Mouse (Mus musculus): ENCODE measurements around the gene Popdc3.
"Not testable (repeated sequence)": the region's sequence is repeated elsewhere in the genome, so short reads cannot be mapped to it uniquely, and the experiment has no call there.

The Popdc3 gene

DNA sequence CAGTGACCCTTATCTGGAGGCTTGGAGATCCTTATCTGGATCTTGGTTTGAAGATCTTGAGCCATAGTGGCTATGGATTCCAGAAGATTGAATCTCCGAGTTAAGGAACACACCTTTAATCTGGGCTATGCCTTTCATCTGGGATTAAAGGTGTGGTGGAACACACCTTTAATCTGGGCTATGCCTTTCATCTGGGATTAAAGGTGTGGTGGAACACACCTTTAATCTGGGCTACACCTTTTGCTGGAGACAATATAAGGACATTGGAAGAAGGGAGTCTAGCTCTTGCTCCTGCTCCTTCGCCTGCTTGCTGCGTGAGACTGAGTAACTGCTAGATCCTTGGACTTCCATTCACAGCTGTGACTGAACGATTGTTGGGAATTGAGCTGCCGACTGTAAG lies at the start of gene Popdc3:
TSS of gene Popdc3 (plus strand) at position 301 of the 400 bp plus-strand sequence.
- not testable (repeated sequence) for DNase-seq (ENCODE audit: low read depth, low spot score)

DNA sequence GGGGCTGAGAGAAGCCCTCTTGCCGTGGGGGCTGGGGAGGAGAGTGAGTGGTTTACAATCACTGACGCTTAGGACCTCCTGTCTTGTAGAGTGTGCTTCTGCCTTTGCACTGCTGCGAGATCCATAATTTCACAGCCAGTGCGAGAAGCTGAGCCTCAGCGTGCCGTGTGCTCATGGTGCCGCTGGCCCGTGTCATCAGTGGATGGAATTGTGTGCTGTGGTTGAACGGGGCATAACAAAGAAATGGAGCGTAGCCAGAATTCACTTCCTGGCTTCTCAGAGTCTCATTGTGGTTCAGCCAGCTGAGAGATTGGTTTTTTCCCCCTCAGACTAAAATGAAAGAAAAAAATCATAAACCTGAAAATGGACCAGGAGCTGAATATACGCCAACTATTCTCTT lies 48.8 kb upstream of the Popdc3 start:
- no peak for DNase-seq (ENCODE audit: low read depth, low spot score)

DNA sequence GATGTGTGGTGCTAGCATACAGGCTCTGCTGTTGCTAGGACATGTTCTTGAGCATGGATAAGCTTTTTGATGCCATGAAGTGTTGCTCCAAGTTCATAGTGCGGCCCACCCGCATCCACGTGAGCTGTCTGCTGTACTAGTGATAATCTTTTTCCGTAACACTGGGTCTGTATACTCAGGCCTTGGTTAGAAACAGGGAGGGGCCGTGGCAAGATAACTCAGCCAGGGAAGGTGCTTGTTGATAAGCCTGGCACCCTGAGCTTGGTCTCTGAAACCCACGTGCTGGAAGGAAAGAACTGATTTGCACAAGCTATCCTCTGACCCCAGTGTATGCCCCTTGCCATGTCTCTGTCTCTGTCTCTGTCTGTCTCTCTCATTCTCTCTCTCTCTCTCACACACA lies 47.9 kb upstream of the Popdc3 start:
- no peak for DNase-seq (ENCODE audit: low read depth, low spot score)

DNA sequence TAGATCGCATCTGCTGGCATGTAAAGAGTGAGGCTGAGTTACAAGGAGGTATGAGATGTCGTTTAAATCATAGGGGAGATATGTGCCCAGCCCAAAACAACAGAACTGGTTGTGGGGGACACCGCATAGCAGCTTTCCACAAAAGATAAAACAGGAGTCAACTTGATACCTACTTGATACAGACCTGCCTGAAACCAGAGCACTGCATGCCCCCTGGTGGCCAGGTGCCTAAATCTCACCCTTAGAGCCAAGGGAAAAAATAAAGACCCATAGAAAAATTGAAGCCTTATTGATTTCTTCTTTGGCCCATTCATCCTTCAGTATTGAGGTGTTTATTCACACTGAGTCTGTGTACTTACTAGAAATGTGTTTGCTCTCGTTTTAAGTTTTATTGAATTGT lies 45.5 kb upstream of the Popdc3 start:
- DNase-seq (ENCODE audit: low read depth, low spot score), result no peak

DNA sequence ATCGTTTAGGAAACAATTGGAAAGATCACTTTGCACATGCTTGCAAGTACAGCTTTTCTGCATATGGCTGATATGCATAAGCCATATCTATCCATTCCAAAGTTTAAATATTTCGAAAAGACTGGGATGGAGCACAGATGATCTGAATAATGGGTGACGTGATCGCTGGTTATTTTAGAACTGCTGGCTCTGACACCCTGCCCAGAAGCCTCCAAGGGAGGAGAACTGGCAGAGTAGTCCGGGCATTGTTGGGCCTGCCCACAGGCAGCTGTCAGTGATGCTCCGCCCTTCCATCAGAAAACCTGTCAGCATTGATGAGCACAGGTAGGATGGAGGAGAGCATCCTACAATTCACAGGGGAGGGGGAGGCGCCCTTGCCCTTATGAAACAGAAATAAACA lies 41.1 kb upstream of the Popdc3 start:
- no peak for DNase-seq (ENCODE audit: low read depth, low spot score)

DNA sequence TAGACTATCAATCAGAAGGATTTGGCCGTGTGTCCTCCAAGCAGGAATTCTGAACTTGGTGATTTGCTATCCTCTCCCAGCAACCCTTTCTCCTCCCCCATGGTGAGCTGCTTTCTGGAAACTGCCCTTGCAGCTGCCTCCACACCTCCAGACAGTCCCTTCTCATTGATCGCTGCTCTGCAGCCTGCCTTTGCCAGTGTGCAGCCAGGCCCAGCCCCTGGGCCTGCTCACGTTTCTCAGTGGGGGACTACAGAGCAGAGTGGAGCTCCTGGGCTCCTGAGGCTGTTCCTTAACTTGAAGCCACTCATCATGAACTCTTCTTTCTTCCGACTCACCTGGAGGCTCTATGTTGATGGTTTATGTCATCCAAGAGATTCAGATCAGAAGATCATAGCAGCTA lies 38.0 kb upstream of the Popdc3 start:
- DNase-seq (ENCODE audit: low read depth, low spot score), result no peak

DNA sequence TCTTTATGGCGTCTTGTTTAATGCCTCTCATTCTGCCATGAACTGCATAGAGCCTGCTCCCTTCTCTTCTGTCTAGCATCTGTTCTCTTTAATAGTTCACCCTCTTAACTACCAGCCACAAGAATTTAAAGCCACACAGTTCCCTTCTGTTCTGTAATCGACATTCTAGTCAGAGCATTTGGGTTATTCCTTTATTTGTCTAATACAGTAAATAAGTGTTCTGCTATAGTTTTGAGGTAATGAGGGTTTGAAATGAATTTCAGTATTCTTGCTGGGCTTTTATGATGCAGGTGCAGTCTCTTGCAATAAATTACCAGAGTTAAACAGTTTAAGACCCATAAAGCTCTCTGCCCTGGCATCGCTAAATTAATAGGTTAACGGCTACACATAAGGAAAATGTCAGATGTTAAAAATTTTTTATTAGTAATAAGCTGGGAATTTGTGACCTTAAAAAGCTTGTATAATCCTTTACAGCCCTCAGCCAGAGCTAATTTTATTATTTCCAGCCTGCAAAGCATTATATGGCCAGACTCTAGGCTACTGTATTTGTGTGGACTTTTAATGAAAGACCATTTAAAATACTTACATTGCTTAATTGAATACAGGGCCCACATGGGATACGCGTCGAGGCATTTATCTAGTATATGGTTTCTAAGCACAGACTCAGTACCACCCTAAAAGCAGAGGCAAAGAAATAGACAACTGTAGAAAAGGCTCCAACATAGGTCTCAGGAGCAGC lies 37.3 kb upstream of the Popdc3 start:
- no peak for DNase-seq (ENCODE audit: low read depth, low spot score)

DNA sequence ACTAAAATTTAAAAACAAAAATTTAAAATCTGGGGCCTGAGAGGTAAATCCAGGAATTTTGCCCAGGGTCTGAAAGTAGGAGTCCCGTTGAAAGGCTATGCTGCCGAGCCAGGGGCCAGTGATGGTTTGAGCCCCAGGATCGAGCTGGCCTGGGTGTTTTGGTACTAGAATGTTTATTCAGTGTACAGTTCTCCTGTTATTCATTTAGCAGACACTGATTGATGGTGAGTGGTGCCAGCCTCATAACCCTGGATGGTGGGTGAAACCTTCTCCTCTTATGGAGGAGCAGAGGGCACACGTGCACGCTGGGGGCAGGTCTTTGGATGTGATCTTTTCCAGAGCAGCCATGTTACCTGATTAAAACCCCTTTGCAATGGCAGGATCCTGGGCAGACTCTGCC lies 35.5 kb upstream of the Popdc3 start:
- DNase-seq (ENCODE audit: low read depth, low spot score), result no peak

DNA sequence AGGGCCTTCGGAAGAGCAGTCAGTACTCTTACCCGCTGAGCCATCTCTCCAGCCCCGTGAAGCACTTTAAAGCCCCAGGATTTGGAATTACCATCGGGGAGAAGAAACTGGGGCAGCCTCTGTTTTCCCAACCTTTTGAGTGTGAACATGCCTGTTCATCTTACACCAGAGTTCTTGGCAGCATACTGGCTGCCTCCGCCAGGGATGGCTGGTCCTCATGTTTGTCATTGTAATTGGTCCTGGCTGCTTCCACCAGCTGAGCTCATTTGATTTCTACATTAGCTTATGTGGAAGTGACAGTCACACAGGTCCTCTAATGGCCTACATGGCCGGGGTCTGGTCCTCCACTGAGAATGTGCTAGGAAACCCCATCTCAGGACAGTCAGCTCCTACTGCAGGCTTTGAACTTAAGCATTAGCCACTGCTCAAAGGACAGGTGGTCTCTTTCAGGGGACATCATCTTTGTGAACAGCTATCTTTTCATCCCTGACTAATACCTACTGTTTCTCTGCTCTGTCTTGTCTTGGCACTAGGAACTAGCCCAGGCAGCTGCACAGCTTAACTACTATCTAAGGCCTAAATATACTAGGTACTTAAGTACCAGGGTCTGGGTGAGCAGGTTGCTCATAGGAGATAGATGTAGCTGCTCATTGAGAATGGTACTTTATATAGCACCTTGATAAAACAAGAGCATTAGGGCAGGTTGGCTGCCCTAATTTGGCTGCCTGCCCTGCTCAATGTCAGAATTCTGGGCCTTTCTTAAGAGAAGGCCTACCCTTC lies 33.7 kb upstream of the Popdc3 start:
- DNase-seq (ENCODE audit: low read depth, low spot score), result no peak

DNA sequence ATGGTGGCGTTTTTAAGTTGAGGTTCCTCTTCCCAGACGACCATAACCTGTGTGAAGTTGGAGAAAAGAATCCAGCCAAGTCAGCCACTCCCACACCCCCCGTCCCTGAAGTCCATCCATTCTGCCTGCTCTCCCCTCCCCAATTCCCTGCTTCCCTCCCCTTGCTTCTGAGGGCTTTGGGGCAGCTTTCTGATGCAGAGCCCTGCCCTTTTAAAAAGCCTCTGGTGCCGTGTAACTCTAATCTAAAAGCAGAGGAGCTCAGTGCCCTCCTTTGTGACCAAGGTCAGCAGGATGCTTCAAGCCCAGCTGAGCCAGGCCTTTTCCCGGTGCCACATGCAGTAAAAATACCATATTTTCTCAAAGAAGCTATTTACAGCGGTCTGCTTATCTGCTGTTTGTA lies 31.1 kb upstream of the Popdc3 start:
- no peak for DNase-seq (ENCODE audit: low read depth, low spot score)

DNA sequence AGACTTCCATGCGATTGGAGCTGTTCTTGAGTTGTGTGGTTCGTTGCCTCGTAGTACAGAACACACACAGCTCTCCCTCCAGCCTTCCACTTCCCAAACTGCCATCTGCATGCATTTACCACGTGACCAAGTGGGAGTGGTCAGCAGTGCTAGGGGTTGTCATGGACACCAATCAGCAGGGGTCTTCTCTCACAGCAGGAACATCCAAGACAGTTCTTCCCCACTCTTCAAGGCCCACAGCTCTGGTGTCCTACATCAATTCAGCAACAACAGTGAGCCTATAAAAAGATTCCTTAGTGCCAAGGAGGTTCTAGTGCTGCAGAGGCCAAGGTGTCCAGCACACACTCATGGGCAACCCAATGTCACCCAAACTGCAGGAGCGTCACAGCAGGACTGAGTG lies 26.8 kb upstream of the Popdc3 start:
- DNase-seq (ENCODE audit: low read depth, low spot score), result no peak

DNA sequence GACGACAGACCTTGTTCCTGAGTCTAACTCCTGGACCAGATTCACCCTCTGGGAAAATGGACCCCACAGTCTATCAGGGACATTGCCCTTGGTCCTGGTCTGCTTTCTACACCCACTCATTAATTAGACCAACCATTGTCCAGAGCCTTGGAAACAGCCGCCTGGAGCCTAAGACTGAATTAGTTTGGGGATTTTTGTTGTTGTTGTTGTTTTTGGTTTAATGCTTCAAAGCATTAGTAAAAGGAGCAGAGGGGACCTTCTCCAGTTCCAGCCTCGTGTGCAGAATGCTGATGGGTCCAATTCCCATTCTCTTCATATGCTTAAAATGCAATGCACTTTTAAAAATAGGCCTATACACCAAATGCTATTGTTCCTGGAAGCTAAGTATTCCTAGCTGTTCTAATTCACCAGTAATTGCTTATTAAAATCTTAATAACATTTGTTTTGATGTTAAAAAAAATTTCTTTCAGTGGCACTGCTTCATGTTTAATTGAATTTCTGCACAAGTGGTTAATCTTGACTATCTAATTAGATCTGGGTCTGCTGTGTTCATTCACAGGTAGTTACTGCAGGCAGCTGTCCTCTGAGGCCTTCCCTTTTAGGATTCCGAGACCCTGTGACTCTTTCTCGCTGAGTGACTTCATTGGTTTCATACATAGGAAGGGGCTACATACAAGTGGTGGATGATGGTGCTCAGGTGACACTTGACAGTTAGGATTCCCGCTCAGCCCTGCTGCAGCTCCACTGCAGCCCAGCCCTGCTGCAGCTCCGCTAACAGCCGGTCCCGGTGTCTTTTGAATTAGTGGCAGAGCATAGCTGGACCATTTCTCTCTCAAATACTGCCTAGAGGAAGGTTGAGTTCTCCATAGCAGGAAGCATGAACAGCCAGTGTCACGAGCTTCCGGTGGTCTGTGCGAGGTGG lies 25.9 kb upstream of the Popdc3 start:
- DNase-seq (ENCODE audit: low read depth, low spot score), result no peak

DNA sequence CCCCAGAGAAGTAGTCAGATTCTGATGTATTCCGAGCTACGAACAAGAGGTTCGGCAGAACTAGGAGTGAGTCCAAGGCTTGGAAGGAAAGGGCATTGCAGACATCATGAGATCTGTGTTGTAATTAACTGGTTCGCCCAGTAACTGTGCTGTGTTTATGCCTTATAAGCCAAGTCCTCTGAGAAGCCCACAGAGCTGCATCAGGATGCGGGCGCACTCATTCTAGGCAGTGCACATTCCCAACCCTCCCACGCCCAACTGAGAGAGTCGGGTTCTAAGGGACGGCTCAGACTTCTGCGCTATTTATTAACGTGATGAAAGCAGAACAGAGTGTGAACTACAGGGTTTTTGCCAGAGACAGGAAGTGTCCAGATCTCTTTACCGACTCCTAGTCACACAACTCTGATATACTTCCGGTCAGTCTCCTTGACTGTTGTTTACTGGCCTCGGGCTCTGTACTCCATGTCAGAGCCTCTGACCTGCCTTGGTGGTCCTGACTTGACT lies 23.3 kb upstream of the Popdc3 start:
- DNase-seq (ENCODE audit: low read depth, low spot score), result no peak

DNA sequence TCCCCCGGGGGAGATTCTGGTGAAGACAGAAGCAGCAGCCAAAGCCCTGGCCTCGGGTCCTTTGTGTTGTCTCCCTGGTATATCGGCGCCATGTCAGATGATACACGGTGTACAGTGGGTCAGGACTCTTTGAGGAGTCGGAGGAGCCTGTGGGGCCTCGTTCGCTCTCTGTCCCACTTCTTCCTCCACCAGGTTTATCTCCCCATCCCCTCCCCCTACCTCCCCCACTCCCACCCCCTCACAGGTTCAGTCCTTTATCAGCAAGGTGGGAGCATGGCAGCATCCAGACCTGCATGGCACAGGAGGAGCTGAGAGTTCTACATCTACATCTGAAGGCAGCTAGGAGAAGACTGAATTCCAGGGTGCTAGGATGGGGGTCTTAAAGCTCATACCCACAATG lies 12.0 kb upstream of the Popdc3 start:
- no peak for DNase-seq (ENCODE audit: low read depth, low spot score)

DNA sequence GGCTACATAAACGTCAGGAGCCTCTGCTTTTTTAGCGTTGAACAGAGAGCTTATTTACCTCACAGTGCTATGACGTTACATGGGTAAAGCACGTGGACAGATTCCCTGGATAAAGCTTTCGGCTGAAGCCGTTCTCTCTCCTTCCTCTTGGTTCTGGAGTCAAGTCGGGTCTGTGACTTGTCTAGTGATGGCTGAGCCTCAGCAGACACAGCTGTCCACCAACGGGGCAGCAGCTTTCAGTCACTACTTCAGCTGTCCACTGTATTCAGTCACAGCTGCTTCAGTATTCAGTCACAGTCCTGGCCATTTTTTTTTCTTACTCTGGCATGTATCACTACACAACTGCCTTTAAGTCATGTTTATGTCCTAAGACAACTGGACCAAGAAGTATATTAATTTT lies 4.0 kb upstream of the Popdc3 start:
- no peak for DNase-seq (ENCODE audit: low read depth, low spot score)

DNA sequence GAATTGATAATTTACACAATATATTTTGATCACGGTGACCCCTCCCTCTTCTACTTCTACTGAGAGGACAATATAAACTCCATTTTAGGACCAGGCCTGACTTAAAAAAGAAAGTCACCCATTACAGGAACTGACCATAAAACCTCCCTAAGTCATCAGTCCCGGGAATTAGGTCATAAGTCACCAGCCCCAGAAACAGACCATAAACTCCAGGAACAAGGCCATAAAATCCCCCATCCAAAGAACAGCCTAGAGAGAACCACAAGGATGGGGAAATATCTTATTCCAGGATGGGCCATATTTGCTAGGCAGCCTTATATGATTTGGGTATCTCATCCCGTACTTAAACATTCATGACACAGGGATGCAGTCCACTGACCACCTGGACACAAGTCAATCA lies 3.6 kb upstream of the Popdc3 start:
- no peak for DNase-seq (ENCODE audit: low read depth, low spot score)

DNA sequence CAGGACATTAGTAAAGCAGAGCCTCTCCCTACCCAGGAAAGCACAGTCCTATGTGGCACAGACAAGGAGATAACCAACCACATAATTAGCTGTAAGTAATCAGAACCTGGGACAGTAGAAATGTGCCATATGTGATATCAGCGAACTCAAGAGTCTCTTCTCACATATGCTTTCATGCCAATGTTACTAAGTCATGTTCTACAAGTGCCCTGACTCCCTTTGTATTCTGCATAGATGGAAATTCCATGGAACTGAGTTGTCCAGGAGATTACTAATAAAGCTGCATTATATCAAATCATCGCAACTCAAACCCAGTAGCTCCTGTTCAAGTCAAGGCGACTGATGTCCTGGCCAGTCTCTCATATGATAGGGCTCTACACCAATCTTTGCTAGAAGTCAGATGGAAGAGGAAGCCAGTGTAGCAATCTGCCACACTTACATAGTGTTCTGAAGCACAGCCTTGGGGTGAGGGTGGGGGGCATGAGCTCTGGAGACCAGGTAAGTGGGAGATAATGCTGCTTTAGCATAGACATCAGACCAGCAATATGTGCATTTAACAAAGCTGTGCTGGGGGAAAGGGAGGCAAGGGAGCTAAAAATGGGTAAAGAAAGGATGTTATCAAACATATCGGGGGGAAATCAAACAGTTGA lies 2.9 kb downstream of the Popdc3 start:
- DNase-seq (ENCODE audit: low read depth, low spot score), result no peak

DNA sequence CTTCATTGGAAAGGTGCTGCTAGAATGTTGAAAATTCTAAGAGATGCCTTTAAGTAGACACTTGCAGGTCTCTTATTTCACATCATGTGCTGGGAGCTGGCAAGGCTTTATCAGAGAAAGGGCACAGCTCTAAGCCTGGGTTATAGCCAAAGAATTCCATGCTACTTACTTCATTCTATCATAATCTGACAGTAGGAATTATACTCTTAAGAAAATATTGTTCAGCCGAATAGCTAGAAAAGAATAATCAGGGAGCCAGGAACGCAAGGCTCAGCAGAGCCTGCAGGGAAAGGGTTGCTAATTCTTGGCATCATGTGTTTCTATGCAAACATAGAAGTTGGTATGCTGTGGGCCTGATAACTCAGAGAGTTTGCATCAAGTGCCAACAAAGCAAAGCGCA lies 3.4 kb downstream of the Popdc3 start:
- no peak for DNase-seq (ENCODE audit: low read depth, low spot score)

DNA sequence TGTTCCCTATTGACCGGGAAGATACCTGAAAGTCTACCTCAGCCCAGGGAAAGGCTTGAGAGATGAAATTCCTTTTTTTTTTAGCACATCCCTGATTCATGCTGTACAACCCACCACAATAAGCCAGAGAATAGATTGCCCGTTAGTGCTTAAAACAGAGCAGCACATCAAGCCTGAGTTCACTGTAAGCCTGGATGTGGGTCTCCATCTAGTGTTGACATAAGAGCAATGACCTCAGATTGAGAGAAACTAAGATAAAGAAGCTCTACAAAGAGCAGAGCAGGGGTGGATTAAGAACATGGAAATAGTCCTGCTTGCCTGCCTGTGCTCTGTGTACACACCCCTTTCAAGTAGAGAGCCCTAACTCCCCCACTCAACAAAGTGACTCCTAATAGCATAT lies 7.6 kb downstream of the Popdc3 start:
- DNase-seq (ENCODE audit: low read depth, low spot score), result no peak

DNA sequence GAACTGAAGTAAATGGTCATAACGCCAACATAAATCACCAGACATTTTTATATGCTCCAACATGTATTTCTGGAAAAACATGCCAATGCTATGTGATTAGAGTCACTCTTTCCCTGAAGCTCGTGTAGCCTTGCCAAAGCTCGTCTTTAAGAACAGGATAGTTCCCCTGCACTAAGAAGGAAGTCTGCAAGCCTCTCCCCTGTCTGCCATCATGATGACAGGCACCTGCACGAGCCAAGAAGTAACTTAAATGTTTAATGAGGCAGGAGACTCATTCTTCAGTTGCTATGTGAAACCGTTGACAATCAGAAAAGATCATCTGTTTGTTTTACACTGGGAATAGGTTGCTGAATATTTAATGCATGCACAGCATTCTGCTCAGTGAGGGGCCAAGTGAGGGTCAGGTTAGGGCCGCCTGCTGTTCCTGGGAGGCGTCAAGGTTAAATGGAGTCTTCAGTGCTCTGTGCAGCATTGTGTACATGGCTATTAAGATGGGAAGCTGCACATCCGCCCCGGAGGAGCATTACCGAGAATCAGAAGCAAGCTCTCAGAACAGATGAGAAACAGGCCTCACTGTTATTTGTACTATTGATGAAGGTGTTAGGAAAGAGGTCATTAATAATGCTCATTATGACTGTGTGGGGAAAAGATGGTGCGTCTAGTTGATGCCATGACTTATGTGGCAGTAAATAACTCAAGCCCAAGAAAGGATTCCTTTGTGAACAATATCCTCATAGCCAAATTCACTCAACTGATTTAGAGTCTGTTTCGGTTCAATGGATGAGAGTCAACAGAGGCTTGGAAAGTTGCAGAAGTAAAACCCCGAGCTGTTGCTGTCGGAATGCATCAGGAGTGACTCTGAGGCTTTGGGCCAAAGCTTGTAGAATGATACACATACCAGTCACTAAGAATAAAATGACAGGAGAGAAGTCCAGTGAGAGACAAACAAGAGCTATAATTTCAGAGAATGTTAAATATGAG lies 15.7 kb downstream of the Popdc3 start:
- no peak for DNase-seq (ENCODE audit: low read depth, low spot score)
